Mouse (Mus musculus) midbrain, embryonic 15.5 days (tissue): Measurements from ENCODE around the gene Ybx2. TPM values are rescaled to one million over a fixed set of nuclear protein-coding genes. Genes with fewer than 3 reads are reported as not detected.
A peak's percentile ranks its signal among the peaks of the same experiment; 100 is the strongest.
"Not testable (repeated sequence)": the region's sequence is repeated elsewhere in the genome, so short reads cannot be mapped to it uniquely, and the experiment has no call there.

Experiments used
- ATAC-seq: fragments of 200-750 bp; cut with Nextera tagmentation; replicated peaks from 2 replicates; pipeline ENCODE4 v1.8.0; 2017; ENCODE audit warnings: moderate TSS enrichment
- H3K27ac ChIP-seq: fragments of 300-500 bp; sonication (generic); 2 replicates; pipeline ENCODE4 v1.5.1; 2015; ENCODE audit warnings: mild to moderate bottlenecking, inconsistent platforms
- H3K27me3 ChIP-seq: fragments of 300-500 bp; sonication (generic); replicated peaks from 2 replicates; pipeline ENCODE4 v1.6.1; 2015; ENCODE audit warnings: inconsistent platforms
- H3K36me3 ChIP-seq: fragments of 300-500 bp; sonication (generic); replicated peaks from 2 replicates; pipeline ENCODE4 v1.6.1; 2015; ENCODE audit warnings: inconsistent platforms
- H3K4me1 ChIP-seq: fragments of 300-500 bp; sonication (generic); 2 replicates; pipeline ENCODE4 v1.6.1; 2015; ENCODE audit warnings: inconsistent platforms
- H3K4me2 ChIP-seq: fragments of 300-500 bp; sonication (generic); 2 replicates; pipeline ENCODE4 v1.6.1; 2015; ENCODE audit warnings: inconsistent platforms, mild to moderate bottlenecking, moderate library complexity
- H3K4me3 ChIP-seq: fragments of 300-500 bp; sonication (generic); 2 replicates; pipeline ENCODE4 v1.5.1; 2015; ENCODE audit warnings: mild to moderate bottlenecking, inconsistent platforms
- H3K9ac ChIP-seq: fragments of 300-500 bp; sonication (generic); 2 replicates; pipeline ENCODE4 v1.6.1; 2015; ENCODE audit warnings: mild to moderate bottlenecking, inconsistent platforms
- H3K9me3 ChIP-seq: fragments of 300-500 bp; sonication (generic); 2 replicates; pipeline ENCODE4 v1.6.1; 2016; ENCODE audit warnings: inconsistent platforms
- WGBS: fragments of 180-500 bp; shearing (Covaris S2); methylation state at CpG from one replicate; pipeline ENCODE4 v1.1.7; 2015; ENCODE audit warnings: mixed read lengths; 5-methylcytosine and 5-hydroxymethylcytosine counted together
- polyA plus RNA-seq: library from polyadenylated mRNA; unstranded; fragments of >200 nt; fragmentation: Nextera tagmentation; extraction: Ambion mirVana; gene quantifications from 2 replicates; pipeline ENCODE4 v1.2.1, GENCODE M21; 2015

The Ybx2 gene
- polyA plus RNA-seq, 1 experiment from 2014 or later: 6.4 TPM

- H3K4me1 ChIP-seq: peaks cover 47% of the 10 kb centered on the region
- H3K9ac ChIP-seq, H3K4me3 ChIP-seq, H3K4me2 ChIP-seq, H3K27me3 ChIP-seq, H3K27ac ChIP-seq, H3K9me3 ChIP-seq, ATAC-seq: not testable (repeated sequence)
- WGBS: 64% methylated on average over 7 of the region's 7 CpGs
- peaks cover 45% of the 10 kb centered on the region for H3K36me3 ChIP-seq
Observed at GRCm38 (mm10) chr11:69916652-69917378, 18.8 kb upstream of the Ybx2 start.

- Histone ChIP-seq H3K4me3 (no peak overlapping the region), H3K36me3 (peaks cover 38% of the 10 kb centered on the region; the same call in 1 of the 2 replicates), H3K4me2 (no peak overlapping the region), H3K27ac (no peak overlapping the region), H3K4me1 (peaks cover 52% of the 10 kb centered on the region), H3K9ac (no peak overlapping the region), H3K27me3 (no peaks in the 10 kb centered on the region), H3K9me3 (no peaks in the 10 kb centered on the region)
- no peak for ATAC-seq
- WGBS: 90% methylated on average over 8 of the region's 8 CpGs
Observed at GRCm38 (mm10) chr11:69917379-69917948, 18.1 kb upstream of the Ybx2 start.

- ATAC-seq: no peak
- WGBS: 86% methylated on average over 5 of the region's 5 CpGs
- Histone ChIP-seq H3K9me3 (no peaks in the 10 kb centered on the region), H3K36me3 (peaks cover 34% of the 10 kb centered on the region; the same call in 1 of the 2 replicates), H3K27ac (no peak overlapping the region), H3K27me3 (no peaks in the 10 kb centered on the region), H3K4me2 (no peak overlapping the region), H3K4me1 (peaks cover 55% of the 10 kb centered on the region), H3K4me3 (no peak overlapping the region), H3K9ac (no peak overlapping the region)
Observed at GRCm38 (mm10) chr11:69918118-69918517, 17.5 kb upstream of the Ybx2 start.

GRCm38 (mm10) chr11:69919053-69919452, 16.5 kb upstream of the Ybx2 start:
- peak overlapping the region; percentile 90; the same call in 1 of the 2 replicates for H3K27ac ChIP-seq
- H3K9ac ChIP-seq: peak overlapping the region; percentile 89
- peaks cover 34% of the 10 kb centered on the region; the same call in 1 of the 2 replicates for H3K36me3 ChIP-seq
- ATAC-seq: no peak
- peak overlapping the region; percentile 83; the same call in 1 of the 2 replicates for H3K4me3 ChIP-seq
- no peaks in the 10 kb centered on the region for H3K9me3 ChIP-seq
- 88% methylated on average over 9 of the region's 9 CpGs for WGBS
- H3K27me3 ChIP-seq: no peaks in the 10 kb centered on the region
- peak overlapping the region; percentile 81 for H3K4me2 ChIP-seq
- H3K4me1 ChIP-seq: peaks cover 50% of the 10 kb centered on the region

GRCm38 (mm10) chr11:69919661-69920265, 15.8 kb upstream of the Ybx2 start:
- Histone ChIP-seq H3K36me3 (peaks cover 34% of the 10 kb centered on the region; the same call in 1 of the 2 replicates), H3K27me3 (no peaks in the 10 kb centered on the region), H3K4me2 (peak overlapping the region; percentile 81), H3K9me3 (no peaks in the 10 kb centered on the region), H3K9ac (peak overlapping the region; percentile 89), H3K27ac (peak overlapping the region; percentile 90), H3K4me1 (peaks cover 43% of the 10 kb centered on the region), H3K4me3 (peak overlapping the region; percentile 83)
- no peak for ATAC-seq
- 2% methylated on average over 17 of the region's 17 CpGs for WGBS

GRCm38 (mm10) chr11:69920266-69921031, 15.1 kb upstream of the Ybx2 start:
- under 1% methylated on average over 63 of the region's 65 CpGs for WGBS
- H3K4me3 ChIP-seq: peak overlapping the region; percentile 83
- H3K36me3 ChIP-seq: peaks cover 32% of the 10 kb centered on the region; the same call in 1 of the 2 replicates
- peak overlapping the region; percentile 89 for H3K9ac ChIP-seq
- H3K9me3 ChIP-seq: no peaks in the 10 kb centered on the region
- H3K27ac ChIP-seq: peak overlapping the region; percentile 90
- peak overlapping the region; percentile 81 for H3K4me2 ChIP-seq
- peak; percentile 43 for ATAC-seq
- H3K4me1 ChIP-seq: peaks cover 37% of the 10 kb centered on the region
- no peaks in the 10 kb centered on the region for H3K27me3 ChIP-seq

GRCm38 (mm10) chr11:69921114-69922011, 14.2 kb upstream of the Ybx2 start, which contains the start of gene Eif5a:
Gene Eif5a (minus strand): TSS chr11:69921958.
- Histone ChIP-seq H3K36me3 (peaks cover 23% of the 10 kb centered on the region; the same call in 1 of the 2 replicates), H3K4me3 (peak within 1 kb of the TSS; percentile 83), H3K9ac (peak within 1 kb of the TSS; percentile 89), H3K9me3 (no peaks in the 10 kb centered on the region), H3K4me1 (peaks cover 30% of the 10 kb centered on the region), H3K27me3 (no peaks in the 10 kb centered on the region), H3K4me2 (peak within 1 kb of the TSS; percentile 81), H3K27ac (peak within 1 kb of the TSS; percentile 90)
- WGBS: under 1% methylated on average over 78 of the region's 78 CpGs
- peak; percentile 98 for ATAC-seq

- WGBS: 3% methylated on average over 12 of the region's 12 CpGs
- Histone ChIP-seq H3K9me3 (no peaks in the 10 kb centered on the region), H3K27ac (peak overlapping the region; percentile 90), H3K27me3 (no peaks in the 10 kb centered on the region), H3K4me1 (peaks cover 30% of the 10 kb centered on the region), H3K4me3 (peak overlapping the region; percentile 83), H3K36me3 (peaks cover 14% of the 10 kb centered on the region; the same call in 1 of the 2 replicates), H3K4me2 (peak overlapping the region; percentile 81), H3K9ac (peak overlapping the region; percentile 40)
- no peak for ATAC-seq
Observed at GRCm38 (mm10) chr11:69922012-69922756, 13.4 kb upstream of the Ybx2 start.

- Histone ChIP-seq H3K9me3 (no peaks in the 10 kb centered on the region), H3K27me3 (no peaks in the 10 kb centered on the region), H3K27ac (peak overlapping the region; percentile 23; the same call in 1 of the 2 replicates), H3K4me1 (peaks cover 30% of the 10 kb centered on the region), H3K4me2 (no peak overlapping the region), H3K4me3 (no peak overlapping the region), H3K9ac (no peak overlapping the region; the same call in 1 of the 2 replicates), H3K36me3 (peaks cover 8% of the 10 kb centered on the region; the same call in 1 of the 2 replicates)
- no peak for ATAC-seq
- WGBS: 73% methylated on average over 3 of the region's 3 CpGs
Observed at GRCm38 (mm10) chr11:69922796-69923195, 12.8 kb upstream of the Ybx2 start.

- WGBS: 99% methylated on average over 2 of the region's 2 CpGs
- Histone ChIP-seq H3K27me3 (no peaks in the 10 kb centered on the region), H3K4me1 (peaks cover 5% of the 10 kb centered on the region), H3K4me2 (no peak overlapping the region), H3K9ac (no peak overlapping the region), H3K9me3 (no peaks in the 10 kb centered on the region), H3K27ac (no peak overlapping the region), H3K4me3 (no peak overlapping the region), H3K36me3 (no peaks in the 10 kb centered on the region)
- ATAC-seq: no peak
Observed at GRCm38 (mm10) chr11:69927501-69927900, 8.1 kb upstream of the Ybx2 start.
